11 mouse cellular contexts compared by ENCODE assay signal in genomic region chr1:180778941-180779340, GRCm38 (mm10). TPM values are rescaled to one million over a fixed set of nuclear protein-coding genes. Genes with fewer than 3 reads are reported as not detected.
A peak's percentile ranks its signal among the peaks of the same experiment; 100 is the strongest.
DNase-seq lines count a peak whose midpoint lies in the region; ATAC-seq lines count a peak whose summit lies in the region.
"Had no signal": no experiment of that assay in that cellular context is flagged by ENCODE, and none has a peak within 500 bp of the region (broad histone marks: within the 10 kb centered on the region; RNA-seq: fewer than 3 reads in every experiment).

No protein-coding gene starts in this region.

- peaks cover 17% of the 10 kb centered on the region for H3K4me1 ChIP-seq in heart, embryonic 11.5 days (ENCODE audit: control insufficient read depth, insufficient read depth, low read length)
- peaks cover 15% of the 10 kb centered on the region for H3K4me1 ChIP-seq in neural tube, embryonic 12.5 days
- peaks cover 28% of the 10 kb centered on the region for H3K4me1 ChIP-seq in liver, embryonic 12.5 days

- no peak for DNase-seq in heart, postnatal 14 days
- no peak for DNase-seq in neural tube, embryonic 10.5 days (ENCODE audit: extremely low spot score, low spot score)
- DNase-seq in thymus, postnatal 36 days, result no peak
- DNase-seq in cerebellum, postnatal 14 days, result no peak
- DNase-seq: adrenal gland, postnatal 10 days; thymus, postnatal 25 days had no signal

- H3K9me3 ChIP-seq in heart, embryonic 11.5 days (replicated peaks; ENCODE audit: control insufficient read depth, low read length), result peaks cover 4% of the 10 kb centered on the region; the same call in 1 of the 2 replicates
- 0 out of 2 replicates have a peak, but pooled peaks cover 5% of the 10 kb centered on the region for H3K9me3 ChIP-seq in neural tube, embryonic 12.5 days
- H3K9me3 ChIP-seq in liver, embryonic 12.5 days (replicated peaks), result peaks cover 6% of the 10 kb centered on the region

- peak overlapping the region; percentile 89; the same call in 1 of the 2 replicates for H3K4me2 ChIP-seq in heart, embryonic 11.5 days
- peak overlapping the region; percentile 71; the same call in 1 of the 2 replicates for H3K4me2 ChIP-seq in neural tube, embryonic 12.5 days (replicated peaks)
- H3K4me2 ChIP-seq in liver, embryonic 12.5 days, result peak overlapping the region; percentile 92

- H3K27ac ChIP-seq in heart, embryonic 11.5 days (ENCODE audit: low read depth, low read length), result no peak overlapping the region
- no peak overlapping the region for H3K27ac ChIP-seq in neural tube, embryonic 12.5 days
- no peak overlapping the region for H3K27ac ChIP-seq in liver, embryonic 12.5 days

- no peaks in the 10 kb centered on the region for H3K36me3 ChIP-seq in heart, embryonic 11.5 days (ENCODE audit: control insufficient read depth, insufficient read depth, low read length)
- H3K36me3 ChIP-seq in neural tube, embryonic 12.5 days, result no peaks in the 10 kb centered on the region
- H3K36me3 ChIP-seq in liver, embryonic 12.5 days, result no peaks in the 10 kb centered on the region

- intact Hi-C loops in heart, postnatal 14 days (cut with DNase I), result no loop called here

- 83% methylated on average over 10 of the region's 10 CpGs for WGBS in heart, embryonic 11.5 days (ENCODE audit: insufficient replicate concordance)
- WGBS in neural tube, embryonic 12.5 days, result 86% methylated on average over 10 of the region's 10 CpGs
- WGBS in liver, embryonic 12.5 days (ENCODE audit: insufficient replicate concordance), result 82% methylated on average over 10 of the region's 10 CpGs

- H3K9ac ChIP-seq in heart, embryonic 11.5 days (ENCODE audit: low read depth, low read length), result no peak overlapping the region
- H3K9ac ChIP-seq in neural tube, embryonic 12.5 days, result no peak overlapping the region
- H3K9ac ChIP-seq in liver, embryonic 12.5 days, result no peak overlapping the region

- H3K4me3 ChIP-seq in heart, embryonic 11.5 days (ENCODE audit: low read depth, low read length), result peak overlapping the region; percentile 70; the same call in 1 of the 2 replicates
- H3K4me3 ChIP-seq in neural tube, embryonic 12.5 days, result no peak overlapping the region
- no peak overlapping the region for H3K4me3 ChIP-seq in liver, embryonic 12.5 days

- ATAC-seq in heart, embryonic 11.5 days (replicated peaks; ENCODE audit: insufficient number of reproducible peaks, low FRiP score, low TSS enrichment), result no peak
- no peak for ATAC-seq in neural tube, embryonic 12.5 days (ENCODE audit: low FRiP score, low read depth)
- no peak for ATAC-seq in liver, embryonic 12.5 days
- no peak for ATAC-seq in monocyte, adult 5-6 weeks (replicated peaks; ENCODE audit: insufficient number of reproducible peaks, low FRiP score, low TSS enrichment, poor library complexity, severe bottlenecking)

- no peaks in the 10 kb centered on the region for H3K27me3 ChIP-seq in heart, embryonic 11.5 days (ENCODE audit: control insufficient read depth, insufficient read depth, low read length)
- no peaks in the 10 kb centered on the region for H3K27me3 ChIP-seq in neural tube, embryonic 12.5 days (replicated peaks)
- peaks cover 17% of the 10 kb centered on the region; the same call in 1 of the 2 replicates for H3K27me3 ChIP-seq in liver, embryonic 12.5 days (replicated peaks)
- H3K27me3 ChIP-seq: CH12.LX had no signal

RNA-seq across cellular contexts. Expression of gene H3f3a, which starts 34.8 kb away (rescaled TPM):
- polyA plus RNA-seq in heart, embryonic 11.5 days (2014; fragmentation: Nextera tagmentation; extraction: Ambion mirVana), result 1,894 and 1,931 TPM in 2 replicates
- 100 to 1,000 TPM; 659 to 710 TPM for total RNA-seq in heart, postnatal 14 days (2021)
- polyA plus RNA-seq in neural tube, embryonic 12.5 days (2016; fragmentation: Nextera tagmentation; extraction: Ambion mirVana), result 3,506 and 3,654 TPM in 2 replicates
- 1,997 and 2,057 TPM in 2 replicates for polyA plus RNA-seq in liver, embryonic 12.5 days (2016; fragmentation: Nextera tagmentation; extraction: Ambion mirVana)
- total RNA-seq in monocyte, adult 5-6 weeks (2017), result 1,440 to 2,544 TPM (median 2,182 TPM) in 3 replicates

RNA-seq across cellular contexts. Expression of gene Acbd3, which starts 53.1 kb away (rescaled TPM):
- 23.0 and 23.7 TPM in 2 replicates for polyA plus RNA-seq in heart, embryonic 11.5 days (2014; fragmentation: Nextera tagmentation; extraction: Ambion mirVana)
- 10 to 100 TPM; 24.5 to 25.3 TPM for total RNA-seq in heart, postnatal 14 days (2021)
- 27.9 and 31.0 TPM in 2 replicates for polyA plus RNA-seq in neural tube, embryonic 12.5 days (2016; fragmentation: Nextera tagmentation; extraction: Ambion mirVana)
- polyA plus RNA-seq in liver, embryonic 12.5 days (2016; fragmentation: Nextera tagmentation; extraction: Ambion mirVana), result 13.9 and 15.6 TPM in 2 replicates
- total RNA-seq in monocyte, adult 5-6 weeks (2017), result 77.8 to 90.1 TPM (median 79.8 TPM) in 3 replicates
